Mouse (Mus musculus): ENCODE data around the gene Atp6v1a.

The Atp6v1a gene

DNA sequence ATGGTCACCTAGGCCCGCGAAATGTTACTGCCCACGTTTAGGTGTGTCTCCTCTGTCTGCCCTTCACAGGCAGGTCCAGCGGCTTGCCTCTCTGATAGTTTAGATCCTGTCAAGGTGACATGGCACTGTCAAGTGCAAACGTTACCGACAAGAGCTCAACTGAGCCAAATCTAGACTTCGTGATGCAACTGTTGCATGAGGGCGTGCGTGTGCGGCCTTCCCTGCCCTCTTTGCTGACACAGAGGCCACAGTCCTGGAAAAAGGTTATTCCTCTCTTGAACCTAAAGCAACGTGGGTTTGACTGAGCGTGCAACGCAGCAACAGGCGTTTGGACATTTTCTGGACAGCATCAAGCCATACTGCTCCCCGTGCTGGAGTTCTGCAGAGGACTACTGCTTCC lies 78.2 kb downstream of the Atp6v1a start:
- DNase-seq (ENCODE audit: low spot score in 2 of 2) = no peak

DNA sequence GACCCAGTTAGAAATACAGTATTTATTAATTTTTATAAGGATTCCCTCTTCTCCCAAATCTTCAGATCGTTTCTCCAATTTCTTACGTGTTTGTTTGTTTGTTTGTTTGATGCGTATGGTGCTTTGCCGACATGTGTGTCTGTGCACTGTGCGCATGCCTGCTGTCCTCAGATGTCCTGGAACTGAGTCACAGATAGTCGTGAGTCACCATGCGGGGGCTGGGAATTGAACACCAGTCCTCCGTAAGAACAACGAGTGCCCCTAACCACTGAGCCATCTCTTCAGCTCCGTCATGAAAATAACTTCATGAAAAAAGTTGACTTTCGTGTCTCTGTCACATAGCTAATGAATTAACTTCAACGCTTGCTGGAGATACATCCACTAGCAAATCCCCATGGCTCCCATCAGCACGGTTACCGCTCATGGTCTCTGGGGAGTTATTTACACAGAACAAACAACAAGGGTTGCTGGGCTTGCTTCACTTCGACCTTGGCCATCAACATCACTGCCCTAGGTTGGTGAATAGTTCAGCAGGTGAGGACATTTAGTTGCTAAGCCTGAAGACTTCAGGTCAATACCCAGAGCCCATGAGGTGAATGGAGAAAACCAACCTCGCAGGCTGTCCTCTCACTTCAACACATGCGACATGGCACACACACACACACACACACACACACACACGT lies 78.8 kb downstream of the Atp6v1a start:
- no peak for DNase-seq (ENCODE audit: low spot score in 2 of 2)

GRCm38 (mm10) chr16:44058745-44059144 lies 80.8 kb downstream of the Atp6v1a start:
- peak; percentile 45 to 75 for DNase-seq (ENCODE audit: low spot score in 2 of 2)

GRCm38 (mm10) chr16:44055766-44056165 lies 83.7 kb downstream of the Atp6v1a start:
- DNase-seq (ENCODE audit: low spot score in 2 of 2) = no peak

DNA sequence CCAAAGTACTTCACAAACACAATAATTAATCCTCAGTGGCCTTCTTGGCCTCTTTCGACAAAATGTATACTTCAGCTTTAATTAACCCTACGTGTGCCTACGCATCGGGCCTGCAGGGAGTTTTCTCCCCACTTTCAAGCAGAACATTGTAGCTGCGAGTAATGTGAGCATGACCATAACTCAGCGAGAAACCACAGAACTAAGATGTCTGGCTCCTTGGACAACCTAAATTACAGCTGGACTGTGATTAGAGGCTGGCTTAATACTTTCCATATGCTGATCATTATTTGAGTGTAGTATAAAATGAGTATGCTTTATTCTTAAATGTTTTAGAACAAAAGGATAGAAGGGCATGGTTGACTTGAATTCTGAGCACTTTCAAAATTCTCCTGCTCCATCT lies 86.2 kb downstream of the Atp6v1a start:
- DNase-seq (ENCODE audit: low spot score in 2 of 2) = no peak

DNA sequence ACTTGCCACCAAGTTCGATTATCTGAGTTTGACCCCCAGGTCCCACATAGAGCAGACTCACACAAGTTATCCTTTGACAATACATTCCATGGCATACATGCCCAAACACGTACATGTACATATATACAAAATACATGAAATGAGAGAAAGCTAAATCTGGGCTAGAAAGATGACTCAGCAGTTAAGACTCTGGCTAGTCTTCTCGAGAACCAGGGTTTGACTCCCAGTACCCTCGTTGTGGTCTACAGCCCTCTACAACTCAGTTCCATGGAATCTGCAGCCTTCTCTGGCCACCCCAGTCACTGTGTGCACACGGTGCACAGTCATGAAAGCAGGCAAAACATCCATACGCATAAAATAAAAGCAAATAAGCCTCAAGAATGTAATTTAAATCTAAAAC lies 87.1 kb downstream of the Atp6v1a start:
- DNase-seq (ENCODE audit: low spot score in 2 of 2) = no peak

GRCm38 (mm10) chr16:44050139-44050538 lies 89.4 kb downstream of the Atp6v1a start:
- no peak for DNase-seq (ENCODE audit: low spot score in 2 of 2)

DNA sequence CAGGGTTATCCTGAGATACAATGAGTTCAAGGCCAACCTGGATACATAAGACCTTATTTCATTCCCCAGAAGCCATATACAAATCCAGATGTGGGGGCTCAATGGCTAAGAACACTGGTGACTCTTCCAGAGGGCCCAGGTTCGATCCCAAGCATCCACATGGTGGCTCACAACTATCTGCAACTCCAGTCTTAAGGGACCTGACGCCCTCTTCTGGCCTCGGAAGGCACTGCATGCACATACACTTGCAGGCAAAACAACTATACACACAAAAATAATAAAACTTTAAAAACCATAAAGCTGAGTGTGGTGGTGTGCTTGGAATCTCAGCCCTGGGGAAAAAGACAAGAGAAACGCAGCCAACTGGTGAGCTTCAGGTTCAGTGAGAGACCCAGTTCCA lies 100.4 kb downstream of the Atp6v1a start:
- DNase-seq (ENCODE audit: low spot score in 2 of 2) = peak in 1 of 2 experiments; percentile 36
